Mouse (Mus musculus): Measurements from ENCODE around the gene Gm29735. TPM values are rescaled to one million over a fixed set of nuclear protein-coding genes. Genes with fewer than 3 reads are reported as not detected.
"Not testable (repeated sequence)": the region's sequence is repeated elsewhere in the genome, so short reads cannot be mapped to it uniquely, and the experiment has no call there.

Gene Gm29735
- total RNA-seq, 2 experiments from 2014 or later = not detected

GRCm38 (mm10) chr7:142135934-142136333 lies 21.0 kb downstream of the Gm29735 start, which contains the start of gene Gm39115:
Gm39115 (minus strand) TSS chr7:142136034.
- intact Hi-C loops (cut with DNase I); DNase-seq (ENCODE audit: extremely low spot score in 1 of 2, low spot score in 2 of 2): not testable (repeated sequence)

- peak in 1 of 2 experiments; percentile 41 for DNase-seq (ENCODE audit: extremely low spot score in 1 of 2, low spot score in 2 of 2)
Measured at GRCm38 (mm10) chr7:142134206-142134995, 22.5 kb downstream of the Gm29735 start.

GRCm38 (mm10) chr7:142128843-142129242 lies 28.1 kb downstream of the Gm29735 start:
- intact Hi-C loops (cut with DNase I) = no loop called here
- no peak for DNase-seq (ENCODE audit: extremely low spot score in 1 of 2, low spot score in 2 of 2)

More at GRCm38 (mm10) chr7:142134206-142134995, 22.5 kb downstream of the Gm29735 start:
- intact Hi-C loops (cut with DNase I) = no loop called here

GRCm38 (mm10) chr7:142120629-142121028 lies 36.3 kb downstream of the Gm29735 start, which contains the start of gene Gm45618:
Gm45618 (minus strand) TSS chr7:142120729.
- intact Hi-C loops (cut with DNase I); DNase-seq (ENCODE audit: extremely low spot score in 1 of 2, low spot score in 2 of 2): not testable (repeated sequence)

- intact Hi-C loops (cut with DNase I) = no loop called here
- DNase-seq (ENCODE audit: extremely low spot score in 1 of 2, low spot score in 2 of 2) = no peak
Measured at GRCm38 (mm10) chr7:142119632-142120031, 37.3 kb downstream of the Gm29735 start.

Other genes starting within 250 kb of the Gm29735 start
- 100 to 1,000 TPM; 120 to 128 TPM for gene Tollip, start 238.6 kb downstream of the Gm29735 start, total RNA-seq (2021)
- gene Brsk2, start 207.4 kb downstream of the Gm29735 start, total RNA-seq (2021) = 100 to 1,000 TPM; 175 TPM
- 10 to 100 TPM; 23.6 to 26.7 TPM for gene Mob2, start 96.0 kb downstream of the Gm29735 start, total RNA-seq (2021)
- gene Dusp8, start 61.3 kb downstream of the Gm29735 start, total RNA-seq (2021) = 100 to 1,000 TPM; 157 to 164 TPM
- not detected for gene Gm45618, start 36.4 kb downstream of the Gm29735 start, total RNA-seq (2021)
- not detected for gene Gm39115, start 21.1 kb downstream of the Gm29735 start, total RNA-seq (2021)
- gene Gm45337, start 12.5 kb downstream of the Gm29735 start, total RNA-seq (2021) = not detected
- gene Gm4553, start 8.6 kb upstream of the Gm29735 start, total RNA-seq (2021) = not detected
- gene Krtap5-2, start 18.9 kb upstream of the Gm29735 start, total RNA-seq (2021) = not detected
- gene Gm10153, start 33.3 kb upstream of the Gm29735 start, total RNA-seq (2021) = not detected
- not detected for gene Krtap5-3, start 44.3 kb upstream of the Gm29735 start, total RNA-seq (2021)
- not detected for gene Gm7579, start 54.7 kb upstream of the Gm29735 start, total RNA-seq (2021)
- gene Krtap5-5, start 72.9 kb upstream of the Gm29735 start, total RNA-seq (2021) = not detected
- not detected for gene Gm40460, start 84.0 kb upstream of the Gm29735 start, total RNA-seq (2021)
- gene Gm2431, start 101.2 kb upstream of the Gm29735 start, total RNA-seq (2021) = not detected
- gene Gm4559, start 117.2 kb upstream of the Gm29735 start, total RNA-seq (2021) = not detected
- gene Krtap5-1, start 140.0 kb upstream of the Gm29735 start, total RNA-seq (2021) = not detected
- gene Krtap5-4, start 146.4 kb upstream of the Gm29735 start, total RNA-seq (2021) = not detected
- 10 to 100 TPM; 15.3 to 15.8 TPM for gene Ifitm10, start 216.6 kb upstream of the Gm29735 start, total RNA-seq (2021)
- gene Gm49369, start 225.6 kb upstream of the Gm29735 start, total RNA-seq (2021) = 1 to 10 TPM in 1 of 2 experiments, not detected in 1; 1.9 TPM
- gene Ctsd, start 230.9 kb upstream of the Gm29735 start, total RNA-seq (2021) = 100 to 1,000 TPM; 244 to 255 TPM